Mouse (Mus musculus) spleen, embryonic (tissue): ENCODE data around the gene Acot7.

Experiments
- CTCF ChIA-PET: fragments of 350-600 bp; sonication (Branson Sonifier 250); formaldehyde crosslinking; loops from one replicate; lab custom pipeline; 2022; lab: Charles Lee

The Acot7 gene

DNA sequence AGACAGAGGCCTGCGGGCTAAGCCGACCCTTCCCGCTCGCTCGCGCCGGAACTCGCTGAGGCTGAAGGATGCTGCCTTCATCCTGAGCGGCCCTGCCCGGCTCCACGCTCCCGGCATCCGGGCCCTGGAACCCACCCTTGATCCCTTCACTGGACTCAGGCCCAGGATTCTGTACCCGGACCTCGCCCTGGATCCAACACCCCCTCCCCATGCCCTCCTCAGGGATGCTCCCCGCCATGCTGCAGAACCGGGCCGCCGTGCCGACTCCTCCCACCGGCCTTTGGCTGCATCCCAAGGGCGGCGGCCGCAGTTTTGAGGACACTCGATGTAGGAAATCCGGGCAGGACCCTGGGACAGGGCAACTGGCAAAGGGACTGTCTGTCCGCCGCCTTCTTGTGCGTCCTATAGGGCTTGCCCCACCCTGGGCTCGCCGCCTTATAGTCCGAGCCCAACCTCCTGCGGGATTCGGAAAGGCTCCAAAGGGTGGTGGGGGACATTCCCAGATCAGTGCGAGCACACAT, 470 bp downstream of the Acot7 start:
- CTCF ChIA-PET = no interaction called here

DNA sequence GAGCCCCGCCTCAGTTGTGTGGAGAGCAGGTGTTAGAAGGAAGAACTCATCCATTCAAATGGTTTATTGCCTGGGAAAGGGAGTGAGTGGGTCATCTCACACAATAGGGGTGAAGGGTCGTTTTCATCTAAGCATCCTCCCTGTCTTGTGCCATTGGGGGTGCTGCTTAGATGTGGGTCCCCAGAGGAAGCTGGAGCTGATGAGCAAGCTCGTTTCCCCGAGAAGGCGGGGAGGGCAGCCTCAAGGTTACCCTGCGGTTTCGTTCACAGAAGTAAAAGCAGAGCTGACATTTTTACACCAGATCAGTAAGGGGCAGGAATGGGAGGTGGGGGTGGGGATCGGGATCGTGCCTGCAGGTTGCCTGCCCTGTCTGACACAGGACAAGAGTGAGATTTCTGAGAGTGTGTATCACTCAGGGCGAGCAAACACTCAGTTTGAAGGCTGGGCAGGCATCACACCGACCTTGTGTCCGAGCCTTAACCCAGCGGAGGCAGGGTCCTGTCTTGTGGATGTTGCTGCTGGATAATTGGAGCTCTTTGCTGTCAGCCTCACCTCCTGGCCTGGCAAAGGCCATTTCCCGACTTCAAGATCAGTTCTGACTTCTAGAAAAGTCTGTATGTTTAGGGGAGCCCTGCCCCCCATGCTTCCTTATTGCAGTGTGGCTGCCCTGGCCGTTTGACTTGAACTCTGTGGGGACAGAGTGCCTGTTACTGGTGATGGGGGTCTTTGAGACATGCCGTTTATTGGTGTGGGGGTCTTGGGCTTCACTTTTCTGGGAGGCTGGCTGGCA, 1.2 kb downstream of the Acot7 start:
- CTCF ChIA-PET = interaction anchor here (0.5 to 1.1 kb wide), 2 partner anchors 23 to 247 kb away, joined by 3 to 5 read pairs; no protein-coding TSS in a partner anchor

DNA sequence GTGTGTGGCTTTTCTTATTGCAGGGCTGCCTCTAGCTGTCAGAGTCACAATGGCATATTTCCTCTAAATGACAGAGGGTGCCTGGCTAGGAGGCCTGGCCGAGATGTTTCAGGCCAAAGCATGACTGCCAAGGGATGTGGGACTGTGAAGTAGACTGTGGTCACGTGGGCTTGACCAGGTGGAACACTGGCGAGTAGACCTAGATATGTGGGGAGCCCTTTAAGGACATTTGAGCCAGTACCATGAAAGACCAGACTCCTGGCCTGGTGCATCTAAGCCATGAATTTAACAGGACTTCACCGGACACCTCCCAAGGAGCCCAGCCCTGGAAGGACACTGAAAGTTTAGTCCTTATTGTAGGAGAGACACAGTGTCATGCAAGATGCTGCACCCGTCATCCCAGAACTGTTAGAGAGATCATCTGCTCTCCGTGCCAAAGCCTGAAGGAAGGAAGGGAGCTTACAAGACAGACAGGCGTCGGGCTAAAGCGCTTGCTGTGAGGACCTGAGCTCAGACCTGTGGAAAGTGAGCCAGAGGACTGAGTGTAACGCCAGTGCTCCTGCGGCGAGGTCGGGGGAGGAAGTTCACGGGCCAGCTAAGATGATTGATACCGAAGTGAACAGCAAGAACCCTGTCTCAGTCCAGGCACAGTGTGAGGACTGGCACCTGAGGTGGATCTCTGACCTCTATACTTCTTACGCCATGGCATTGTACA, 2.2 kb downstream of the Acot7 start:
- CTCF ChIA-PET = interaction anchor here (0.5 to 1.1 kb wide), 2 partner anchors 24 to 246 kb away, joined by 3 to 5 read pairs; no protein-coding TSS in a partner anchor

DNA sequence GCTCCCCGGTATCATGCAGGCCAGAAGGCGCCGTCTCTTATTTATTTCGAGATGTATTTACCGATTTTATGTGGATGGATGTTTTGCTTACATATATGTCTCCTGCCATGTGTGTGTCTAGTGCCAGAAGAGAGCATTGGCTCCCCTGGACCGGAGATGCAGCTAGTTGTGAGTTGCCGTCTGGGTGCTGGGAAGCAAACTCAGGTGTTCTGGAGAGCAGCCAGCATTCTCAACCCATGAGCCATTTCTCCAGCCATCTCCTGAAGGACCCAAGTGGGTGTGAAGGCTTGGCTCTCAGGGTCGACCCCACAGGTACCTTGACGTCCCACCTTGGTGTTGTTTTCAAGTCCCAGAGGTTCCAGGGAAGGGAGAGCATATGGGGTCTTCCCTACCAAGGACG, 4.3 kb downstream of the Acot7 start:
- CTCF ChIA-PET = interaction anchor here (0.5 kb wide), 1 partner anchor 58 kb away, joined by 4 read pairs; no protein-coding TSS in a partner anchor

DNA sequence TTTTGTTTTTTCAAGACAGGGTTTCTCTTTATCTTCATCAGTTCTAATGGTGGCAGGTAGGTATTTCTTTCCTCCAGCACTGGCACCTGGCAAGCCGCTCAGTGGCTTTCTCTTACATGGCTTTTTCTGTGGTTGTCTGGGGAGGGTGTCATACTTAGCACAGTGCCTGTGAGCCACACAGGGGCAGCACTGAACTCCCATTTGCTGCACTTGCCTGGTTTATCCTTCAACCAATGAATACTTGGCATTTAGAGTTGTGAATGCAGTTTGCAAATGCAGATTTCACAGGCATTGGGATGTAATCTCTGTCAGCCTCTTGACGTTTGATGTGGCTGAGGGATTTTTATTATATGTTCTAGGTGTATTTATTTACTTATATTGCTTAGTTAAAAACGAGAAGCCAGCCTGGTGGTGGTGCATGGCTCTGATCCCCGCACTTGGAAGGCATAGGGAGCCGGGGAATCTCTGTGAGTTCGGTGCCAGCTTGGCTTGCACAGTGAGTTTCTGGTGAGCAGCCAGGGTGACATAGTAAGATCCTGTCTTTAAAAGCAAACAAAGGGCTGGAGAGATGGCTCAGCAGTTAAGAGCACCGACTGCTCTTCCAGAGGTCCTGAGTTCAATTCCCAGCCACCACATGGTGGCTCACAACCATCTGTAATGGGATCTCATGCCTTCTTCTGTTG, 6.6 kb downstream of the Acot7 start:
- CTCF ChIA-PET = no interaction called here

DNA sequence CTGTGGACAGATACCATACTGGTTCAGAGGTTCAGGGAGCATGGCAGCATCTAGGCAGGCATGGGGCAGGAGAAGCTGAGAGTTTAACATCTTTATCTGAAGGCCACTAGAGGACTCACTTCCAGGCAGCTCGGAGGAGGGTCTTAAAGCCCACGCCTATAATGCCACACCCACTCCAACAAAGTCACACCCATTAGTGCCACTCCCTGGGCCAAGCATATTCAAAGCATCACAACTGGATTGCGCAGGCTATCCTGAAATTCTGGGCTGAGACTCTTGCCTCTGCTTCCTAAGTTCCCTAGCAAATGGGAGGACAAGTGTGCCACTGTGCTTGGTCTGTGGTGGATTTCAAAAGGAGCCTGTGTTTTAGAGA, 7.2 kb downstream of the Acot7 start:
- CTCF ChIA-PET = interaction anchor here (0.5 kb wide), 1 partner anchor 18 kb away, joined by 9 read pairs; no protein-coding TSS in a partner anchor

DNA sequence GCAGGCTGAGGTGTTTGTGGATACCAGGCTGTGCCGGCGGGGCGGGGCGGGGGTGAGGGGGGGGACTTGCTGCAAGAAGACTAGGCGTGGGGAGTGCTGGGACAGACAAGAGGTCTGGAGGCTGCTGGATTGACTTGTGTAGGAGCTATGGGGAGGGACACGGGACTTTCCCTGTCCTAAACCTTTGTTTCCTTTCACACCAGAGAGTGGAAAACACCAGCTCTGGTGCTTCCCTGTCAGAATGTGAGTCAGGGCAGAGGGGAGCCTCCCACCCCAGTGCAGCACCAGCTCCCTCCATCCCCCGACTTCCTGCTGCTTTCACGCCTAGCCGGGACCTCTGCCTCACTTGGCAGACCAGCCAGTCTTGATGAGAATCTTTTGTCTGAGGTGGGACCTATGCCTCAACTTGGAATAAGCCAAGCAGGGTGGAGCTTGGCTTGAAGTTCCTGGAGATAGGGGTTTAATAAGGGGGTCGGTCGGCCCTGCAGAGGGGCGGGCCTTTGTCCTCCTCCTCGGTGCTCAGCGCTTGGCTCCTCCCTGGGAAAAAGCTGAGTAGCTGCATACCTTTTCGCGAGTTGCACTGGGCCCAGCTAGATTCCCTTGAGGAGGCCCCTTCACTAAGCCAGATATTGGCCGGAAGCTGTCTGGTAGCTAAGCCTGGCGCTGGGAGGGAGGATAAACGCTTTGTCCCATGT, 7.7 kb downstream of the Acot7 start:
- CTCF ChIA-PET = interaction anchor here (0.5 to 1.6 kb wide), 5 partner anchors 11 to 29 kb away, joined by 3 to 9 read pairs (median 3); no protein-coding TSS in a partner anchor

DNA sequence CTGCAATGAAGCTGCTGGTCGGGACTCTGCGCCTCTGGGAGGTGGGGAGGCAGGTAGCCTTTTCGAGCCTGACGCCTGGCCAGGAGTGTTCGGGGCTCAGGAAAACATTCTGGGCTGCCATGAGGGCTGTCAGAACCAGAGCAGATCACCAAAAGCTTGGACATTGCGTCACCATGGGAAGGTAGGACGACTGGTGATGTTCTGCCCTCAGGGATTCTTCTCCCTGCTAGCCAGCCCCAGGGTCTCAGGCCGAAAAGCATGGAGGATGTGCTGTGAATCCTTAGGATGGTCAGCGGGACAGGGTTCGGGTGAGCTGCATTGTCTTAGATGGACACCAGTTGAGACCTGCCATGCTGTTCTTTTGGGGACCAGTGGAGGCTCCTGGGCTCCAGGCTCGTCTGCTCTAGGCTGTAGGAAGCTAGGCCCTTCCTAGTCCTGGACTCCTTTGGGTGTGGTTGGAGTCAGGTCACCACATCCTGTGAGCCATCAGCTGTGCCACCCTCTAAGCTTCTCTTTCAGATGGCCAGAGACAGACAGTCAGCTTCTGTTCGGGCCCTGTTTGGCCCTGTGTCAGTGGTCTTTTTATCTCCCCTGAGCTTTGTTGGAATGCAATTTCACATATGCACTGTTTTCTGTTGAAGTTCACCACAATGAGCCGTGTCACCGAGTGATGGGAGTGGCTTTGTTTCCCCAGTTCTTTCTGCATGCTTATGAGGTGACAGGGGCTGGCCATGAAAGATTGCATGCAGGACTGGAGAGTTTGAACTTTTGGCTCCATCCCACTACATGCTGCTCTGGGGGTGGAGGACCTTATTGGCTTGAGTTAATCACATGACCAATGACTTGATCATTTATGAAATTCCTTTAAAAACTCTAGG, 8.5 kb downstream of the Acot7 start:
- CTCF ChIA-PET = interaction anchor here (0.5 to 1.6 kb wide), 4 partner anchors 11 to 28 kb away, joined by 3 to 5 read pairs (median 3); no protein-coding TSS in a partner anchor

DNA sequence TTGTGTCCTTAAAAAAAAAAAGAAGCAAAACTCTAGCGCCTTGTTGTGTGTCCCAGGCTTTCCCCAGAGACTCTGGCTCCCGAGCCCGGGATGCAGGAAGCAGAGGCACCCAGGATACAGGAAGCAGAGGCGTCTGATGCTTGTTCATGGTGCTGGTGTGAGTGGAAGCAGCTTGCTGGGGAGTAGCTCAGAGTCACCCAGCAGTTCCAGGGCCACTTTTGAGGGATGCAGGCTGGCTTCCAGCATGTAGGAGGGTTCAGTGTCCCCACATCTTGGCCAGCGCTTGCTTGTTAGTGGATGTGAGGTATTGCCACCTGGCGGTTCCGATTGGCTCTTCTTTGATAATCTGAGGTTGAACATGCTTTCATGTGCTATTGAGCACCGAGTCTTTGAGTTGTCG, 9.2 kb downstream of the Acot7 start:
- CTCF ChIA-PET = interaction anchor here (1.6 kb wide), 1 partner anchor 25 kb away, joined by 3 read pairs; no protein-coding TSS in a partner anchor

DNA sequence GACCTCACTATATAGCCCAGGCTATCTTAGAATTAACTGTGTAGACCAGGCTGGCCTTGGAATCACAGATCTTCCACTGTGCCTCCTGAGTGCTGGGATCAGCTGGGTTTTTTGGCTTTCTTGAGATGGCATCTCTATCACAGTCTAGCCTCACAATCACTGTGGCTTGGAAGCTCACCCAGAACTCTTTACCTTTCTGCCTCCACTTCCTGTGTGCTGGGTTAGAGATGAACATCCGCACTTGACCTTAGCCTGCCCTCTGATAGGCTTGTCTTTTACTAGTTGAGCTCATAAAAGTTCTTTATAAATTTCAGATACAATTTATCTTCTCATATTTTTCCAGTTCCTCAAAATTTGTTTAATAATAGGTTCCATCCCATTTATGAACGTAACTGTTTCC, 10.7 kb downstream of the Acot7 start:
- CTCF ChIA-PET = interaction anchor here (0.7 kb wide), 2 partner anchors 25 to 41 kb away, joined by 3 to 8 read pairs; no protein-coding TSS in a partner anchor

DNA sequence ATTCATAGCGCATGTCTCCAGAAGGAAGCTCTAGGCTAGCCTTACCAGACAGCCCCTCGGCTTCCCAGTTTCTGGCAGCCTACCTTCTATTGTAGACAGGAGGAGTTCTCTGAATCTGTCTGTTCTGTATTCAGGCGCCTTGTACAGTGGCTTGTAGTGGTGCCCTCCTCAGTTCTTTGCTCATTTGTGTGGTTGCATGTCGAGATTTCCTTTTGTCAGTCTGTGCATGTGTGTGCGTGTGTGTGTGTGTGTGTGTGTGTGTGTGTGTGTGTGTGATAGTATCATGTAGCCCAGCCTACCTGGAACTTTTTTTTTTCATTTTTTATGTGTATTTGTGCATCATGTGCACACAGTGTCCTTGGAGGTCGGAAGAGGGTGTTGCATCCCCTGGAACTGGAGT, 11.1 kb downstream of the Acot7 start:
- CTCF ChIA-PET = no interaction called here

DNA sequence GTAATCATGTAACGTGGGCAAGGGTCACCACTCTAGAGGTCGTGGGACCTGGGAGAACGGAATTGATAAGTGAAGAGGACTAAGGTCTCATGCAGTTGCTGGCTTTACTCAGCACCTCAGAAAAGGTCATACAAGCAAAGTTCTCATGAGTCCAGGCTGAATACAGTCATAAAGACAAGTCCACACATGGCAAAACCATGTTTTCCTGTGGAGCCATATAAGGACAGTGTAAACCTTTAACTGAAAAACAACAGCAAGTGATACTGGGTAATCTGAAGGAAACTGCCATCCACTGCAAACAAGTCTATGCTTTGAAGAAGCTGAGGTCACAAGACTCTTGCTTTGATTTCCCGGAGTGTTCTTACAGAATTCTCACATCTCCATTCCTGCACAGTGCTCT, 11.8 kb downstream of the Acot7 start:
- CTCF ChIA-PET = no interaction called here

DNA sequence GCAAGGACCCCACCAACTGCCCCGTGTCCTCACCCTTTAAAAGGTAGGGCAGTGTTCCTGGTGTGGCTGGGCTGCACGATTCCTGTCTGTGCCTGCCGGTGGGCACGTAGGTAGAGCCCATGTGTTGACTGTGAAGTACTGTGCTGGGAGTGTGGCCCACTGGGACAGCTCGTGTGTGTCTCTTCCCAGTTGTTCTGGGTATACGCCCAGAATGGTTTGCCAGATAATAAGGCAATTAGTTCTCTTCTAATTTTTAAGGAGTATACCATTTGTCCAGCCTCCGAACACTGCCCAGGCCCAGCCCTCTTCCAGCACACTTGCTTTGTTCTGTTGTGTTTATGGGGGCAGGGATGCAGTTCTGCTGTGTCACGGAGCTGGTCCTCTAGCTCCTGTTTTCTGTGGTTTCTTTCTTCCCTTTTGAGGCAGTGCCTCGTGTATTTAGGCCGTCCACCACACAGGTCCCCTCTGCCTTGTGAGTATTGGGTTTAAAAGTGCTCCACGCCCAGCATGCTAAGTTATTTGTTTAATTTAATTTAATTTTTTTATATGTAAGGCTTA, 12.2 kb downstream of the Acot7 start:
- CTCF ChIA-PET = no interaction called here

DNA sequence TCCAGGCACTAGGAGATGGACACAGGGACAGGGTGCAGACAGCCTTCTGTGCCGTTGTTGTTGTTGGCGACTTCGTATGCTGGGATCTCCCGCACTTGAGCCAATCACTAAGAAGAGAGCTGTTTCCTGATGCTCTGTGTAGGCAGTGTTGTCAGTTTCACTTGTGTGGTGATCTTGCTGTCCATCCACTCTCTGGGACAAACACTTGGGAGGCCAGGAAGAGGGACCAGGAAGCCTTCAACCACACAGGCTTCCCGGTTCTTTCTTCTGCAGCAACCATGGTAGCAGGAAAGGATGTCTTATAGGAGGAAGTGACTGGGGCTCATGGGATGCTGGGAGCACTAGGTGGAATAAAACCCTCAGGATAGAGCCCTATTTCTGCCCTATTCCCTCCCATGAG, 12.8 kb downstream of the Acot7 start:
- CTCF ChIA-PET = no interaction called here

DNA sequence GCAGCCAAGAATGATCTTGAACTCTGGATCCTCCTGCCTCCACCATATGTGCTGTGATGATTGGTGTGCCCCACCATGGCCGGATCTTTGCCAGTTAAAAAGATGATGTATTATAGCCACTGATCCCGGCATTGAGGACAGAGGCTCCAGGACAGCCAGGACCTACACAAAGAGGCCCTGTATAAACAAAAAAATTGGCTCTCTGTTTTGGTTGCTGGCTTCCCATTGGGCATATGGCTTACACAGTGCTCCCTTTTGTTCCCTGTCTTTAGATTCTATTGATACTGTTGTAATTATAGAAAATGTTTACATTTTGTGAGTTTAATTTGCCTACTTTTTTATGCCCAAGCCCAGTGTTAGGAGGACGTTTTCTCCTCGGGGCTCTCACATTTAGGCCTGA, 14.6 kb downstream of the Acot7 start:
- CTCF ChIA-PET = no interaction called here

DNA sequence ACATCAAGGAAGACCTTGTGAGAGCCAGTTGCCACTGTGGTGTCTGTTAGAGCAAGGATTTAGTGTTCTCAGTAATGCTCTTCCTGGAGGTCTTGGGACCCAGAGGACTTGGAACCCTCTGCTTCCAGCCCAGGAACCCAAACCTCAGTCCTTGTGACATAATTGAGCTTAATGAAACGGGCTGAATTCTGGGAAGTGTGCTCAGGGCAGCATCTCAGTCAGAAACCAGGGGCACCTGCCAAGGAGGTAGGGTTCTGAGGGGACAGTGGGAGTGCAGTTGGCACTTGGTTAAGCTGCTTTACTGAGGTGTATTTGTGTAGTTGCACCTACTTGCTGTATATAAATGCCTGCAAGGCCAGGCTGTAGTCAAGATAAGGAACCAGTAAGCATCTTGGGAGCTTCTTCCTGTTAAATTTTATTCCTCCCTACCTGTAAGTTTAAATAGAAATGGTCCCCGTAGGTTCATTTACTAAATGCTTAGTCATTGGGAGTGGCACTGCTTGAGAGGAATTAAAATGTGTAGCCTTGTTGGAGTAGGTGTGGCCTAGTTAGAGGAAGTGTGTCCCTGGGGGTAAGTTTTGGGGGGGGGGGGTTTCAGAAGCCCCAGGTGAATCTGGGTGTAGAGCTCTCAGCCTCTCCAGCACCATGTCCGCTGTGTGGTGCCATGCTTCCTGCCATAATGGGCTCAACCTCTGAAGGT, 16.7 kb downstream of the Acot7 start:
- CTCF ChIA-PET = interaction anchor here (0.6 kb wide), 1 partner anchor 168 kb away, joined by 5 read pairs; no protein-coding TSS in a partner anchor

DNA sequence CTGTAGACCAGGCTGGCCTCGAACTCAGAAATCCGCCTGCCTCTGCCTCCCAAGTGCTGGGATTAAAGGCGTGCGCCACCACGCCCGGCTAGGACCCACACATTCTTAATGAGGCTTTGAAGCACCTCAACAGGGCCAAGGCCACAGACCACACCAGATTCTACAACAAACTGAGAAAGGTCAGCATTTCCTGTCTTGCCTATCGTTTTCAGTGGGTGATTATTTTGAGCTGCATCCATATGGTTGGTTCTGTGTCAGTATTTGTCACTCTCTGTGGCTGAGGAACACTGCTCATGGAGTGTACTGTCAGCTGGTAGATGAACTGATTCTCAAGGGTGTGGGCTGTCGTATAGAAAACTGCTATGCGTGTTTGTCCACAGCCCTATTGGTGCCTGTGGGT, 18.3 kb downstream of the Acot7 start:
- CTCF ChIA-PET = no interaction called here

DNA sequence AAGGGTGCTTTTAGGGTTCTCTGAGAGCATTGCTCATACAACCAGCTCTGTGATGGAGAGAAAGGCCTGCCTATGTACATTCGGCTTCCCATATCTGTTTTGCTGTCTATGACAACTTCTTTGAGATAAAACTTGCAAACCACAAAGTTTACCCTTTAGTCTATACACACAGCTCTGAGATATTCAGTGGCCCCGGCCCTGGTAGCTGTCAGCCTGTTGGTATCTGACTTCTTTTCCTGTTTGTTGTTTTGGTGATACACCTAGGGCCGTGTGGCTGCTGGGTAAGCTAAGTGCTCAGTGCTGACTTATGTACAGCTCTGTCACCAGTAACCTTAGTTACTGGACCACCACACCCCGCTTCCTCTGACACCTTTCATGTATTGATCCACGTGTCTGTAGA, 19.6 kb downstream of the Acot7 start:
- CTCF ChIA-PET = no interaction called here

DNA sequence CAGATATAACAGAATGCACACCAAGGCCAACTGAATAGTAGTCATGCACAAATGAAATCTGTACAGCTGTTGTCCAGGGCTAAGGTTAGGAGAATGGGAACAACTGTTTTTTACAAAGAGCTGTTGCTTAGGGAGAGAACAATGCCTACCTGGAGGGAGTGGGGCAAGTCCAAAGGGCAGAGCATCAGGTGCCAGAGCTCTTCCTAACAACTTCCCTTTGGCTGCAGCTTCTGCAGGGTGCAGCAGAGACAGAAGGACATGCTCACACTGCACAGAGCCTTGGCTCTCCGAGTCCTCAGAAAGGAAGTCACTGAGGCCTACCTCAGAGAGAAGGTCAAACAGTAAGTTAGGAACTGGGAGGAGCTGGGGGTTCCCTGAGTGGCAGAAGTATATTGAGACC, 21.7 kb downstream of the Acot7 start:
- CTCF ChIA-PET = interaction anchor here (1.1 kb wide), 1 partner anchor 14 kb away, joined by 3 read pairs; no protein-coding TSS in a partner anchor
